Mouse (Mus musculus) CH12.LX (cell line): ENCODE results near the gene Eif4ebp2.

Source experiments
- CHD2 ChIP-seq: IDR thresholded peaks from 2 replicates; pipeline ENCODE4 v1.6.1; 2011; ENCODE audit warnings: low read length, improper control_type of control experiment
- CTCF ChIP-seq, 2 experiments: IDR thresholded peaks in 1 of 2; conservative IDR thresholded peaks in 1 of 2; 2 replicates each; pipeline ENCODE4 v1.5.1; 2011 to 2012; ENCODE audit warnings: low read depth in 2 of 2, low read length in 2 of 2, improper control_type of control experiment in 1 of 2, inconsistent platforms in 1 of 2, mild to moderate bottlenecking in 1 of 2, moderate library complexity in 1 of 2
- MAFK ChIP-seq: IDR thresholded peaks from 2 replicates; pipeline ENCODE4 v1.6.1; 2011; ENCODE audit warnings: low read length, improper control_type of control experiment; ENCODE audit not compliant: insufficient replicate concordance
- POLR2A ChIP-seq: IDR thresholded peaks from 2 replicates; pipeline ENCODE4 v1.6.1; 2011; ENCODE audit warnings: low read depth, mild to moderate bottlenecking, improper control_type of control experiment, low read length

GRCm38 (mm10) chr10:61410193-61410592, 42.3 kb downstream of the Eif4ebp2 start:
- TF ChIP-seq POLR2A: no peak
- no peak for TF ChIP-seq CHD2
- TF ChIP-seq MAFK: no peak
- no peak for TF ChIP-seq CTCF (conservative IDR thresholded peaks at IDR 0.05 in 1 of 2, IDR thresholded peaks at IDR 0.05 in 1 of 2; ENCODE audit: low read depth in 2 of 2, low read length in 2 of 2)
